Mouse (Mus musculus): ENCODE results near the gene Rhox4b.
"Not testable (repeated sequence)": the region's sequence is repeated elsewhere in the genome, so short reads cannot be mapped to it uniquely, and the experiment has no call there.

The Rhox4b gene

GRCm38 (mm10) chrX:37432194-37432593 lies at the start of gene Rhox4b:
Gene Rhox4b, plus strand, starts transcription at chrX:37432494.
- not testable (repeated sequence) for DNase-seq (ENCODE audit: low read depth, low spot score)

GRCm38 (mm10) chrX:37390548-37390947 lies 41.7 kb upstream of the Rhox4b start, which contains the start of gene Rhox4a2:
Gene Rhox4a2, plus strand, starts transcription at chrX:37390848.
- not testable (repeated sequence) for DNase-seq (ENCODE audit: low read depth, low spot score)

- DNase-seq (ENCODE audit: low read depth, low spot score) = not testable (repeated sequence)
Measured at GRCm38 (mm10) chrX:37411767-37412166, 20.5 kb upstream of the Rhox4b start, which contains the start of gene Rhox2b. Gene Rhox2b, plus strand, starts transcription at chrX:37412067.

- not testable (repeated sequence) for DNase-seq (ENCODE audit: low read depth, low spot score)
Measured at GRCm38 (mm10) chrX:37453380-37453779, 21.1 kb downstream of the Rhox4b start, which contains the start of gene Rhox2c. Gene Rhox2c, plus strand, starts transcription at chrX:37453680.

- DNase-seq (ENCODE audit: low read depth, low spot score) = not testable (repeated sequence)
Measured at GRCm38 (mm10) chrX:37458285-37458684, 26.0 kb downstream of the Rhox4b start, which contains the start of gene Rhox3c. Gene Rhox3c, plus strand, starts transcription at chrX:37458585.

GRCm38 (mm10) chrX:37480037-37480436 lies 47.7 kb downstream of the Rhox4b start, which contains the start of gene Rhox4c:
Gene Rhox4c, plus strand, starts transcription at chrX:37480337.
- not testable (repeated sequence) for DNase-seq (ENCODE audit: low read depth, low spot score)

Data from CD4-positive, CD25-positive, alpha-beta regulatory T cell, adult 2 months (primary cell).